Mouse (Mus musculus): ENCODE measurements around the gene Dchs1.
"Not testable (repeated sequence)": the region's sequence is repeated elsewhere in the genome, so short reads cannot be mapped to it uniquely, and the experiment has no call there.

DNA sequence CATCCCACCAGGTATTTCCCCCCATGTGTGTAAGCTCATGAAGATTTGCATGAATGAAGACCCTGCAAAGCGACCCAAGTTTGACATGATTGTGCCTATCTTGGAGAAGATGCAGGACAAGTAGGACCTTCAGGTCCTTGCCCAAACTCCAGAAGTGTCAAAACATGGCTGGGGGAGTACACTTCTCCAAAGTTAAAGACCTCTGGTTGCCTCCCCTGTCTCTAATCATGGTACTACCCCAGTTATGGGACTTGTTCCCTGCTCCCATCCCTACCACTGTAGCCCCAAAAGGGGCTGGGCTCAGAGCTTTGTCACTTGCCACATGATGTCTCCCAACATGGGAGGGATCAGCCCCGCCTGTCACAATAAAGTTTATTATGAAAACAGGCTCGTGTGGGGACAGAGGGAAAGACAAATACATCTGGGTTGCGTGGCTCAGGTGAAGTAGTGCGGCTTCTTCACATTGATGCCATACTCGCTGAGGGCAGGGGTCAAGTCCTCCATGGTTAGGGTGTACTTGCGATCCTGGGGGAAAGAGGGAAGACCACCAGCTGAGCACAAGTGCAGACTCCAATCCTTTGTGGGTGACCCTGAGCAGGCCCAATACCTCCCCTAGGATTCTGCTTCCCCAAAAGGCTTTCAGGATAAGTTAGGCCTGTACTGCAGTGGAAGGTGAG is 44.8 kb downstream of the Dchs1 start:
- not testable (repeated sequence) for TF ChIP-seq CTCF (IDR thresholded peaks at IDR 0.05; ENCODE audit: control insufficient read depth, insufficient read depth, insufficient replicate concordance, low read depth, low read length); POLR2A (IDR thresholded peaks at IDR 0.05; ENCODE audit: control insufficient read depth, low read depth, low read length)
